Mouse (Mus musculus) midbrain, embryonic 12.5 days (tissue): ENCODE data around the gene Fam69a. TPM values are rescaled to one million over a fixed set of nuclear protein-coding genes. Genes with fewer than 3 reads are reported as not detected.
A peak's percentile ranks its signal among the peaks of the same experiment; 100 is the strongest.
"Not testable (repeated sequence)": the region's sequence is repeated elsewhere in the genome, so short reads cannot be mapped to it uniquely, and the experiment has no call there.

ENCODE experiments used
- ATAC-seq: fragments of 200-750 bp; cut with Nextera tagmentation; 2 replicates; pipeline ENCODE4 v1.8.0; 2017; ENCODE audit warnings: low read depth, moderate TSS enrichment, moderate library complexity; ENCODE audit not compliant: low FRiP score
- H3K27ac ChIP-seq: fragments of 300-500 bp; sonication (generic); replicated peaks from 2 replicates; pipeline ENCODE4 v1.5.1; 2016; ENCODE audit warnings: mild to moderate bottlenecking
- H3K27me3 ChIP-seq: fragments of 300-500 bp; sonication (generic); 2 replicates; pipeline ENCODE4 v1.6.1; 2016; ENCODE audit warnings: mild to moderate bottlenecking
- H3K36me3 ChIP-seq: fragments of 300-500 bp; sonication (generic); 2 replicates; pipeline ENCODE4 v1.6.1; 2016
- H3K4me1 ChIP-seq: fragments of 300-500 bp; sonication (generic); 2 replicates; pipeline ENCODE4 v1.6.1; 2016
- H3K4me2 ChIP-seq: fragments of 300-500 bp; sonication (generic); replicated peaks from 2 replicates; pipeline ENCODE4 v1.6.1; 2016; ENCODE audit warnings: mild to moderate bottlenecking, moderate library complexity
- H3K4me3 ChIP-seq: fragments of 300-500 bp; sonication (generic); 2 replicates; pipeline ENCODE4 v1.5.1; 2016; ENCODE audit warnings: mild to moderate bottlenecking
- H3K9ac ChIP-seq: fragments of 300-500 bp; sonication (generic); replicated peaks from 2 replicates; pipeline ENCODE4 v1.6.1; 2016; ENCODE audit warnings: mild to moderate bottlenecking, moderate library complexity
- H3K9me3 ChIP-seq: fragments of 300-500 bp; sonication (generic); 2 replicates; pipeline ENCODE4 v1.6.1; 2016; ENCODE audit warnings: mild to moderate bottlenecking
- WGBS: fragments of 180-500 bp; shearing (Covaris S2); methylation state at CpG from one replicate; pipeline ENCODE4 v1.1.7; 2016; 5-methylcytosine and 5-hydroxymethylcytosine counted together
- polyA plus RNA-seq: library from polyadenylated mRNA; unstranded; fragments of >200 nt; fragmentation: Nextera tagmentation; extraction: Ambion mirVana; gene quantifications from 2 replicates; pipeline ENCODE4 v1.2.1, GENCODE M21; 2016

The Fam69a gene
- 24.6 and 28.3 TPM in 2 replicates for polyA plus RNA-seq

DNA sequence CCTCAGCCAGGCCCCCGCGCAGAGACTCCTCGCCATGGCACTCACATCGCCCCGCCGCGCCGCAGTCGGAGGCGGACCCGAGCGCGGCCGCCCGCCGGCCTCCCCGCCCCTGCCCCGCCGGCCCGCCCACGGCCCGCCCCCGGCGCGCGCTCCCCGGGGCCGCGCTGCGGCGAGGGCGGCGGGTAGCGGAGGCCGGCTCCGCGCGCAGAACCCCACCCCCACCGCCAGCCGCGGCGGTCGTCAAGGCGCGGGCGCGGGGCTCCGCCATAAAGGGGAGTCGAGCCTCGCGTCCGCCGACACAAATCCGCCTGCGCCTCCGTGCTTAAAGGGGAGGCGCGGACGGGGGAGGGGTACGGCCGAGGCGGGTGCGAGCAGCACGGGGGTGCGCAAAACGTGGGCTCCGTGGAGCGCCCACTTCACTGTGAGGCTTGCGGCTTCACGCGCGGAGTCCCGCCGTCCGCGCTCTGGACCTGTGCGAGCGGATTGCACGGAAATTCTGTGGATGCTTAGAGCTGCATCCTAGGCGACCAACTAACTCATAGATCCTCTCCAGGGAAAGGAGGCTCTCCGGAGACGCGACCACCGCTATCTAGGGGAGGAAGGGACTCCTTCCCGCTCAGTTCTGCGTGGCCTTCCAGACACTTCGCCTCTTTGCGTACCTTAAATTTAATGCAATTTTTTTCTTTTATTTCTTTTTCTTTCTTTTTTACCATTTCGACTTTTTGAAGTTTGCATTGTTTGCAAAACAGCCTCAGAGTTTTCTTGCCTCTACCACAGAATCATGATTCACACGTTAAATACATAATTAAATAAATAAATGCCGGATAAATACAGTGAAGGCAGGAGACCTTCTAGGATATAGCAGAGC lies at the start of gene Fam69a:
Gene Fam69a (minus strand): TSS at position 119 of the 868 bp plus-strand sequence.
- peak; percentile 92 for ATAC-seq
- Histone ChIP-seq H3K4me1 (0 out of 2 replicates have a peak, but pooled peaks cover 5% of the 10 kb centered on the region), H3K9me3 (no peaks in the 10 kb centered on the region), H3K4me3 (peak within 1 kb of the TSS; percentile 88), H3K27me3 (no peaks in the 10 kb centered on the region), H3K27ac (peak within 1 kb of the TSS; percentile 95), H3K9ac (peak within 1 kb of the TSS; percentile 81), H3K36me3 (no peaks in the 10 kb centered on the region), H3K4me2 (peak within 1 kb of the TSS; percentile 77)
- WGBS = under 1% methylated on average over 56 of the region's 91 CpGs

DNA sequence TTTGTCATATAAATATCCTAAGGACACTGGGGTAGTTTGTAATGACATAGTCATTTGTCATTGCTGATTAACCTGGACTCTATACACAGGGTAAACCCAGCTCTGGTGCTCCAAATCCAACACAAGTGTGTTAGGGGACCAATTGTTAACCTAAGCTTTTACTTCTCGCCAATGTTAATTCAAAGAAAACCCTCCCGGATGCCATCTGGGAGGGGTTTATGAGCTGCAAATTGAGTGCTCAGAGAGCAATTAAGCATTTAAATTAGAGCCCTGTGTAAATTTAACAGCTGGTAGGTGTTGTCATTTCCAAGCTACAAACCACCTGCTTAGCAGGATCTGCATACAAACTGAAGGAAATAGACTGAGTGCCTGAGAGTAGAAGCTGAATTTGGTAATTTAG lies 48.6 kb upstream of the Fam69a start:
- no peaks in the 10 kb centered on the region for H3K4me1 ChIP-seq
- WGBS = 56% methylated on average over 2 of the region's 2 CpGs
- H3K4me3 ChIP-seq = no peak overlapping the region
- no peak overlapping the region for H3K9ac ChIP-seq
- ATAC-seq = no peak
- no peaks in the 10 kb centered on the region for H3K27me3 ChIP-seq
- no peaks in the 10 kb centered on the region for H3K9me3 ChIP-seq
- no peak overlapping the region for H3K4me2 ChIP-seq
- no peaks in the 10 kb centered on the region for H3K36me3 ChIP-seq
- no peak overlapping the region for H3K27ac ChIP-seq

- Histone ChIP-seq H3K4me1 (no peaks in the 10 kb centered on the region), H3K27ac (no peak overlapping the region), H3K9me3 (no peaks in the 10 kb centered on the region), H3K4me2 (no peak overlapping the region), H3K27me3 (no peaks in the 10 kb centered on the region), H3K9ac (no peak overlapping the region), H3K4me3 (no peak overlapping the region), H3K36me3 (no peaks in the 10 kb centered on the region)
- 33% methylated on average over 4 of the region's 4 CpGs for WGBS
- ATAC-seq = no peak
These were observed 47.3 kb upstream of the Fam69a start for GRCm38 (mm10) chr5:108034194-108034593.

DNA sequence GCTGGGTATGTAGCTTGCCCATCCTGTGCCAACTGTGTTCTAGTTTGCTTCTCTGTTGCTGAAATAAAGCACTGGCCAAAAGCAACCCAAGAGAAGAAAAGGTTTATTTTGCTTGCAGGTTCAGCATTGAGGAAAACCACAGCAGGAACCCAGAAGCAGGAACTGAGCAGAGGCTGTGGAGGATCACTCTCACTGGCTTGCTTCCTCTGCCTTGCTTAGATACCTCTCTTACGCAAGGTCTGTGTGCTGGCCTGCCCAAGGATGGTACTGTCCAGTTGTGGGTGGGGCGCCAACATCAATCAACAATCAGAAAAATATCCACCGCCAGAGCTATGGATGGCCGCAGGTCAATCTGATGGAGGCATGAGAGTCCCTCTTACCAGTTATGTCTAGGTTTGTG lies 44.4 kb upstream of the Fam69a start:
- Histone ChIP-seq H3K36me3 (no peaks in the 10 kb centered on the region), H3K4me2 (no peak overlapping the region), H3K9ac (no peak overlapping the region), H3K27ac (no peak overlapping the region), H3K4me1 (no peaks in the 10 kb centered on the region), H3K4me3 (no peak overlapping the region), H3K9me3 (no peaks in the 10 kb centered on the region), H3K27me3 (no peaks in the 10 kb centered on the region)
- ATAC-seq = no peak
- 93% methylated on average over 4 of the region's 4 CpGs for WGBS

DNA sequence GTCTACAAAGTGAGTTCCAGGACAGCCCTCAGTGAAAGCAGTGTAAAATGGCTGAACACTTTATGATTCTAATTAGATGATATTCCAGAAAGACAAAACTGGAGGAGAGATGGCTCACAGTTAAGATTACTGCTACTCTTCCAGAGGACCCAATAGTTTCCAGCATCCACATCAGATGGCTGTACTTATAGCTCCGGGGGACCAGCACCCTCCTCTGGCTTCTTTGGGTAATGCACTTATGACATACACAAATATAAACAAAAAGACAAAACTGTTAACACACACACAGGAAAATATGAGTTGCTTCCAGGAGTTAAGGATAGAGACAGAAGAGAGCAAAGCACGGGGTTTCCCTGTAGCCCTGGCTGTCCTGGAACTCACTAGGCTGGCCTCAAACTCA lies 43.1 kb upstream of the Fam69a start:
- 75% methylated on average over 2 of the region's 2 CpGs for WGBS
- H3K4me3 ChIP-seq = no peak overlapping the region
- H3K4me2 ChIP-seq = no peak overlapping the region
- H3K9me3 ChIP-seq = no peaks in the 10 kb centered on the region
- no peak overlapping the region for H3K27ac ChIP-seq
- H3K27me3 ChIP-seq = no peaks in the 10 kb centered on the region
- no peaks in the 10 kb centered on the region for H3K36me3 ChIP-seq
- H3K4me1 ChIP-seq = no peaks in the 10 kb centered on the region
- no peak for ATAC-seq
- no peak overlapping the region for H3K9ac ChIP-seq

DNA sequence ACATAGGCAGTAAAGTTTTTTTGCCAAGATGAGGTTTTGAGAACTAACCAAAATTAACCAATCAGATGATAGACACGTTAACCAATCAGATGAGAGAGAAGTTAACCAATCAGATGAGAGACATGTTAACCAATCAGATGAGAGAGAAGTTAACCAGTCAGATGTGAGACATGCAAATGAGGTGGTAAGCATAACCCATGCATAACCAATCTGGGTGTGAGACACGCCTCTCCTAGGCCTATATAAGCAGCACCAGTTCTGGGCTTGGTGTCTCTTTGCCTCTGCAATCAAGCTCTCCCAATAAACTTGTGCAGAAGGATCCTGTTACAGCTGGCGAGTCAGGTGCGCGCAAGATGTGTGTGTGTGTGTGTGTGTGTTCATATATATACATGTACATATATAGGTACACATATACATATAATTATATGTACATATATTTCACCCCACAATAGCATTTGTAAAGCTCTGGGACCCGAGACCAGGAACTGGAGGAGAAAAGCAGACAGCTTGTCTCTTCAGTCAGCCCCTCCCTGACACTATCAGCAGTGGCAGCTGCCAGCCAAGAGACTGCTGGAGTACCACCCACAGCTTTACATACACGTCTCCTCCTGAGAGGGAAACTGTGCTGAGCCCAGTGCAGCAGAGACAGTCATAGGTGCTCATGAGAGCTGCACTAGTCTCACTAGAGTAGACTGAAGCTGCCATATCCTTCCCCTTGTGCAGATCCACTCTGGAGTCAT lies 42.1 kb upstream of the Fam69a start:
- ATAC-seq, H3K9me3 ChIP-seq: not testable (repeated sequence)
- 90% methylated on average over 7 of the region's 7 CpGs for WGBS

GRCm38 (mm10) chr5:108028230-108028629 lies 41.3 kb upstream of the Fam69a start:
- Histone ChIP-seq H3K27me3 (no peaks in the 10 kb centered on the region), H3K9me3 (no peaks in the 10 kb centered on the region), H3K27ac (no peak overlapping the region), H3K9ac (no peak overlapping the region), H3K4me2 (no peak overlapping the region), H3K4me1 (no peaks in the 10 kb centered on the region), H3K4me3 (no peak overlapping the region), H3K36me3 (no peaks in the 10 kb centered on the region)
- ATAC-seq = no peak
- WGBS = 93% methylated on average over 4 of the region's 4 CpGs

More for the DNA sequence above, 42.1 kb upstream of the Fam69a start:
- H3K27ac ChIP-seq, H3K4me2 ChIP-seq, H3K4me1 ChIP-seq, H3K4me3 ChIP-seq, H3K27me3 ChIP-seq, H3K36me3 ChIP-seq, H3K9ac ChIP-seq: not testable (repeated sequence)

DNA sequence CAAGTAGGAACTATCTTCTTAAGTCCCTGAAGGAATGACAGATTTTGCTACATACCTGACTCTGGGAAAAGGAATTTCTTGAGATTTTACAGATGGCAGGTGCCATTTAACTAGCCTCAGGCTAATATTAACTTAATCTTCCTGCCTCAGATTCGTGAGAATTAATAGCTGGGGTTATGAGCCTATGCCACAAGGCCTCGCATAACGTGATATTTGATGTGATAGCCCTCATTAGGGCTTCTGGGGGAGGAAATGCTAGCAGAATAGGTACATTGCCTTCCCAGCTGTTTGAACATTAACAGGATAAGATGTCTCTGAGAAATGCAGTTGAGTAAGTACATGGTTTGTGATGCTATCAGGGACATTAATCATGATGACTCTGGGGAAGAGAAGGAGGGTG lies 34.5 kb upstream of the Fam69a start:
- Histone ChIP-seq H3K4me2 (no peak overlapping the region), H3K4me1 (no peaks in the 10 kb centered on the region), H3K4me3 (no peak overlapping the region), H3K9me3 (no peaks in the 10 kb centered on the region), H3K27me3 (no peaks in the 10 kb centered on the region), H3K9ac (no peak overlapping the region), H3K27ac (no peak overlapping the region), H3K36me3 (no peaks in the 10 kb centered on the region)
- WGBS = 85% methylated on average over 3 of the region's 3 CpGs
- no peak for ATAC-seq

- no peak overlapping the region for H3K27ac ChIP-seq
- H3K4me3 ChIP-seq = no peak overlapping the region
- H3K27me3 ChIP-seq = no peaks in the 10 kb centered on the region
- H3K4me1 ChIP-seq = no peaks in the 10 kb centered on the region
- no peaks in the 10 kb centered on the region for H3K9me3 ChIP-seq
- H3K36me3 ChIP-seq = no peaks in the 10 kb centered on the region
- no peak overlapping the region for H3K9ac ChIP-seq
- ATAC-seq = no peak
- WGBS = 28% methylated on average over 2 of the region's 2 CpGs
- H3K4me2 ChIP-seq = no peak overlapping the region
These were observed 32.5 kb upstream of the Fam69a start for GRCm38 (mm10) chr5:108019367-108019766.

- Histone ChIP-seq H3K27ac (no peak overlapping the region), H3K4me3 (no peak overlapping the region), H3K4me1 (no peaks in the 10 kb centered on the region), H3K27me3 (no peaks in the 10 kb centered on the region), H3K9ac (no peak overlapping the region), H3K36me3 (no peaks in the 10 kb centered on the region), H3K4me2 (no peak overlapping the region), H3K9me3 (no peaks in the 10 kb centered on the region)
- 93% methylated on average over 2 of the region's 2 CpGs for WGBS
- no peak for ATAC-seq
These were observed 30.3 kb upstream of the Fam69a start for GRCm38 (mm10) chr5:108017232-108017631.

- H3K9ac ChIP-seq = no peak overlapping the region
- H3K9me3 ChIP-seq = no peaks in the 10 kb centered on the region
- H3K4me3 ChIP-seq = no peak overlapping the region
- no peaks in the 10 kb centered on the region for H3K36me3 ChIP-seq
- no peak overlapping the region for H3K27ac ChIP-seq
- WGBS = 77% methylated on average over 7 of the region's 7 CpGs
- H3K27me3 ChIP-seq = no peaks in the 10 kb centered on the region
- no peak overlapping the region for H3K4me2 ChIP-seq
- no peaks in the 10 kb centered on the region for H3K4me1 ChIP-seq
- no peak for ATAC-seq
These were observed 28.5 kb upstream of the Fam69a start for GRCm38 (mm10) chr5:108015422-108015821.

- no peak for ATAC-seq
- no peaks in the 10 kb centered on the region for H3K4me1 ChIP-seq
- no peak overlapping the region for H3K4me3 ChIP-seq
- 13% methylated on average over 1 of the region's 1 CpGs for WGBS
- no peaks in the 10 kb centered on the region for H3K9me3 ChIP-seq
- no peaks in the 10 kb centered on the region for H3K27me3 ChIP-seq
- no peak overlapping the region for H3K4me2 ChIP-seq
- no peak overlapping the region for H3K9ac ChIP-seq
- H3K27ac ChIP-seq = no peak overlapping the region
- H3K36me3 ChIP-seq = no peaks in the 10 kb centered on the region
These were observed 27.3 kb upstream of the Fam69a start for GRCm38 (mm10) chr5:108014173-108014572.
